ENCODE assay signal across 8 mouse cellular contexts in genomic region chrX:74304867-74305700, GRCm38 (mm10). TPM values are rescaled to one million over a fixed set of nuclear protein-coding genes. Genes with fewer than 3 reads are reported as not detected.
A peak's percentile ranks its signal among the peaks of the same experiment; 100 is the strongest.
DNase-seq lines count a peak whose midpoint lies in the region; ATAC-seq and TF ChIP-seq lines count a peak whose summit lies in the region.

Gene Gdi1, plus strand, starts transcription at chrX:74304998.

- H3K27me3 ChIP-seq in heart, embryonic 13.5 days (replicated peaks): no peaks in the 10 kb centered on the region
- H3K27me3 ChIP-seq in liver, embryonic 13.5 days: no peaks in the 10 kb centered on the region
- no peaks in the 10 kb centered on the region for H3K27me3 ChIP-seq in stomach, embryonic 15.5 days (replicated peaks)

- peaks cover 77% of the 10 kb centered on the region for H3K36me3 ChIP-seq in heart, embryonic 13.5 days
- peaks cover 77% of the 10 kb centered on the region for H3K36me3 ChIP-seq in liver, embryonic 13.5 days
- peaks cover 11% of the 10 kb centered on the region for H3K36me3 ChIP-seq in stomach, embryonic 15.5 days

- H3K4me1 ChIP-seq in heart, embryonic 13.5 days: peaks cover 9% of the 10 kb centered on the region
- peaks cover 13% of the 10 kb centered on the region for H3K4me1 ChIP-seq in liver, embryonic 13.5 days (replicated peaks)
- no peaks in the 10 kb centered on the region for H3K4me1 ChIP-seq in stomach, embryonic 15.5 days

- peak; percentile 89 for DNase-seq in CD4-positive, CD25-positive, alpha-beta regulatory T cell, adult 2 months (ENCODE audit: low read depth, low spot score)
- peak; percentile 93 for DNase-seq in brain, embryonic 14.5 days (ENCODE audit: low read depth)
- peak; percentile 82 for DNase-seq in kidney, postnatal 10 days
- DNase-seq in liver, embryonic 13.5 days: peak; percentile 67
- DNase-seq in neural tube, embryonic 10.5 days (ENCODE audit: extremely low spot score, low spot score): peak; percentile 83

- TF ChIP-seq POLR2A in brain, embryonic 14.5 days (IDR thresholded peaks at IDR 0.05; ENCODE audit: borderline replicate concordance, extremely low read depth, insufficient read depth, insufficient read length, poor library complexity, severe bottlenecking): peak; percentile 57; the same call in 1 of the 2 replicates

- TF ChIP-seq CTCF in brain, embryonic 14.5 days (IDR thresholded peaks at IDR 0.05; ENCODE audit: borderline replicate concordance, extremely low read depth, insufficient read depth, insufficient read length): peak; percentile 22; the same call in 1 of the 2 replicates

- H3K9ac ChIP-seq in heart, embryonic 13.5 days: peak within 1 kb of the TSS; percentile 89
- peak within 1 kb of the TSS; percentile 77 for H3K9ac ChIP-seq in liver, embryonic 13.5 days
- peak within 1 kb of the TSS; percentile 32; the same call in 1 of the 2 replicates for H3K9ac ChIP-seq in stomach, embryonic 15.5 days

- peak within 1 kb of the TSS; percentile 66 for H3K4me3 ChIP-seq in heart, embryonic 13.5 days
- H3K4me3 ChIP-seq in liver, embryonic 13.5 days (replicated peaks): peak within 1 kb of the TSS; percentile 70
- peak within 1 kb of the TSS; percentile 54 for H3K4me3 ChIP-seq in stomach, embryonic 15.5 days (replicated peaks)

- H3K9me3 ChIP-seq in heart, embryonic 13.5 days: no peaks in the 10 kb centered on the region
- no peaks in the 10 kb centered on the region for H3K9me3 ChIP-seq in liver, embryonic 13.5 days (replicated peaks)
- no peaks in the 10 kb centered on the region for H3K9me3 ChIP-seq in stomach, embryonic 15.5 days

- H3K4me2 ChIP-seq in heart, embryonic 13.5 days: peak within 1 kb of the TSS; percentile 78
- H3K4me2 ChIP-seq in liver, embryonic 13.5 days: peak within 1 kb of the TSS; percentile 76
- peak within 1 kb of the TSS; percentile 58 for H3K4me2 ChIP-seq in stomach, embryonic 15.5 days

- H3K27ac ChIP-seq in heart, embryonic 13.5 days (replicated peaks): peak within 1 kb of the TSS; percentile 96
- H3K27ac ChIP-seq in liver, embryonic 13.5 days: peak within 1 kb of the TSS; percentile 89
- H3K27ac ChIP-seq in stomach, embryonic 15.5 days: peak within 1 kb of the TSS; percentile 83

- WGBS in heart, embryonic 13.5 days: 7% methylated on average over 39 of the region's 41 CpGs
- 8% methylated on average over 41 of the region's 41 CpGs for WGBS in liver, embryonic 13.5 days (ENCODE audit: insufficient replicate concordance)
- WGBS in stomach, embryonic 15.5 days: 14% methylated on average over 40 of the region's 41 CpGs

- ATAC-seq in erythroid progenitor cell, adult 5-6 weeks (replicated peaks; ENCODE audit: low FRiP score, poor library complexity, severe bottlenecking): peak; percentile 92
- ATAC-seq in heart, embryonic 13.5 days (ENCODE audit: extremely low read depth, insufficient number of reproducible peaks, low FRiP score, low TSS enrichment): peak; percentile 55; the same call in 1 of the 2 replicates
- peak; percentile 84 for ATAC-seq in liver, embryonic 13.5 days (ENCODE audit: low read depth)
- ATAC-seq in stomach, embryonic 15.5 days (ENCODE audit: insufficient read depth, low FRiP score, low read depth): peak; percentile 87

RNA-seq across cellular contexts. Expression of gene Gdi1, which starts in this region (rescaled TPM):
- 1,152 and 1,204 TPM in 2 replicates for polyA plus RNA-seq in brain, embryonic 14.5 days (2012; rRNA removed)
- total RNA-seq in erythroid progenitor cell, adult 5-6 weeks (2015; ENCODE audit: low replicate concordance): 185 and 200 TPM in 2 replicates
- total RNA-seq in erythroid progenitor cell, adult 5-6 weeks (2017; ENCODE audit: low replicate concordance): 65.1 and 108 TPM in 2 replicates
- polyA plus RNA-seq in heart, embryonic 13.5 days (2015; fragmentation: Nextera tagmentation; extraction: Ambion mirVana): 136 and 152 TPM in 2 replicates
- 45.7 and 49.2 TPM in 2 replicates for polyA plus RNA-seq in liver, embryonic 13.5 days (2015; fragmentation: Nextera tagmentation; extraction: Ambion mirVana)
- 190 and 196 TPM in 2 replicates for polyA plus RNA-seq in stomach, embryonic 15.5 days (2015; fragmentation: Nextera tagmentation; extraction: Ambion mirVana)

Comparison
In these comparisons a context has a peak if more than half of its experiments do, and no peak if none do; other contexts are left out.
1. Peak in every context shown above with its lines: DNase-seq, ATAC-seq, H3K4me3 ChIP-seq and H3K27ac ChIP-seq.
2. H3K9ac ChIP-seq: peak in every context shown above with its lines; median percentile 89 in heart, embryonic 13.5 days; 77 in liver, embryonic 13.5 days; 32 in stomach, embryonic 15.5 days.